Mouse (Mus musculus) hindbrain, embryonic 13.5 days (tissue): ENCODE data around the gene Il33. TPM values are rescaled to one million over a fixed set of nuclear protein-coding genes. Genes with fewer than 3 reads are reported as not detected.
A peak's percentile ranks its signal among the peaks of the same experiment; 100 is the strongest.
"Not testable (repeated sequence)": the region's sequence is repeated elsewhere in the genome, so short reads cannot be mapped to it uniquely, and the experiment has no call there.

ENCODE experiments used
- ATAC-seq: fragments of 200-750 bp; cut with Nextera tagmentation; 2 replicates; pipeline ENCODE4 v1.8.0; 2017; ENCODE audit warnings: moderate TSS enrichment; ENCODE audit not compliant: low FRiP score
- H3K27ac ChIP-seq: fragments of 300-500 bp; sonication (generic); 2 replicates; pipeline ENCODE4 v1.5.1; 2015; ENCODE audit warnings: inconsistent platforms, mild to moderate bottlenecking, moderate library complexity
- H3K27me3 ChIP-seq: fragments of 300-500 bp; sonication (generic); 2 replicates; pipeline ENCODE4 v1.6.1; 2015; ENCODE audit warnings: mild to moderate bottlenecking, inconsistent platforms
- H3K36me3 ChIP-seq: fragments of 300-500 bp; sonication (generic); 2 replicates; pipeline ENCODE4 v1.6.1; 2015; ENCODE audit warnings: mild to moderate bottlenecking, inconsistent platforms
- H3K4me1 ChIP-seq: fragments of 300-500 bp; sonication (generic); replicated peaks from 2 replicates; pipeline ENCODE4 v1.6.1; 2015; ENCODE audit warnings: inconsistent platforms
- H3K4me2 ChIP-seq: fragments of 300-500 bp; sonication (generic); 2 replicates; pipeline ENCODE4 v1.6.1; 2015; ENCODE audit warnings: inconsistent platforms, mild to moderate bottlenecking, moderate library complexity
- H3K4me3 ChIP-seq: fragments of 300-500 bp; sonication (generic); 2 replicates; pipeline ENCODE4 v1.5.1; 2015; ENCODE audit warnings: mild to moderate bottlenecking, inconsistent platforms
- H3K9ac ChIP-seq: fragments of 300-500 bp; sonication (generic); 2 replicates; pipeline ENCODE4 v1.6.1; 2015; ENCODE audit warnings: mild to moderate bottlenecking, inconsistent platforms
- H3K9me3 ChIP-seq: fragments of 300-500 bp; sonication (generic); 2 replicates; pipeline ENCODE4 v1.6.1; 2016; ENCODE audit warnings: inconsistent platforms
- WGBS: fragments of 180-500 bp; shearing (Covaris S2); methylation state at CpG from one replicate; pipeline ENCODE4 v1.1.7; 2015; 5-methylcytosine and 5-hydroxymethylcytosine counted together
- polyA plus RNA-seq: library from polyadenylated mRNA; unstranded; fragments of >200 nt; fragmentation: Nextera tagmentation; extraction: Ambion mirVana; gene quantifications from 2 replicates; pipeline ENCODE4 v1.2.1, GENCODE M21; 2015

Il33 gene
- polyA plus RNA-seq, 1 experiment from 2014 or later: 1.5 TPM

GRCm38 (mm10) chr19:29942358-29942757 is 17.4 kb downstream of the Il33 start:
- ATAC-seq: no peak
- H3K4me2 ChIP-seq: no peak overlapping the region
- H3K4me3 ChIP-seq: no peak overlapping the region
- peaks cover 8% of the 10 kb centered on the region; the same call in 1 of the 2 replicates for H3K4me1 ChIP-seq
- no peak overlapping the region for H3K27ac ChIP-seq
- no peaks in the 10 kb centered on the region for H3K36me3 ChIP-seq
- H3K27me3 ChIP-seq: 0 out of 2 replicates have a peak, but pooled peaks cover 2% of the 10 kb centered on the region
- 86% methylated on average over 6 of the region's 6 CpGs for WGBS
- H3K9me3 ChIP-seq: no peaks in the 10 kb centered on the region
- H3K9ac ChIP-seq: no peak overlapping the region

GRCm38 (mm10) chr19:29944426-29944825 is 19.5 kb downstream of the Il33 start:
- Histone ChIP-seq H3K9me3 (no peaks in the 10 kb centered on the region), H3K27ac (no peak overlapping the region), H3K36me3 (no peaks in the 10 kb centered on the region), H3K4me1 (peaks cover 17% of the 10 kb centered on the region; the same call in 1 of the 2 replicates), H3K4me3 (no peak overlapping the region), H3K9ac (no peak overlapping the region), H3K27me3 (0 out of 2 replicates have a peak, but pooled peaks cover 2% of the 10 kb centered on the region), H3K4me2 (no peak overlapping the region)
- WGBS: 86% methylated on average over 5 of the region's 5 CpGs
- ATAC-seq: no peak

- H3K4me1 ChIP-seq: peaks cover 17% of the 10 kb centered on the region; the same call in 1 of the 2 replicates
- H3K4me2 ChIP-seq, H3K27me3 ChIP-seq, H3K27ac ChIP-seq, H3K9me3 ChIP-seq, H3K36me3 ChIP-seq, H3K9ac ChIP-seq, ATAC-seq, H3K4me3 ChIP-seq: not testable (repeated sequence)
- WGBS: 86% methylated on average over 4 of the region's 4 CpGs
Observed at GRCm38 (mm10) chr19:29944935-29945334, 20.0 kb downstream of the Il33 start.

- WGBS: 13% methylated on average over 11 of the region's 11 CpGs
- H3K27ac ChIP-seq: no peak overlapping the region
Observed at GRCm38 (mm10) chr19:29945557-29946422, 20.9 kb downstream of the Il33 start.

GRCm38 (mm10) chr19:29946423-29946716 is 21.5 kb downstream of the Il33 start:
- Histone ChIP-seq H3K36me3 (no peaks in the 10 kb centered on the region), H3K9me3 (no peaks in the 10 kb centered on the region), H3K27ac (no peak overlapping the region), H3K4me2 (no peak overlapping the region), H3K27me3 (0 out of 2 replicates have a peak, but pooled peaks cover 2% of the 10 kb centered on the region), H3K9ac (no peak overlapping the region), H3K4me1 (peaks cover 17% of the 10 kb centered on the region; the same call in 1 of the 2 replicates), H3K4me3 (no peak overlapping the region)
- no peak for ATAC-seq

More at GRCm38 (mm10) chr19:29945557-29946422, 20.9 kb downstream of the Il33 start:
- H3K4me1 ChIP-seq: peaks cover 17% of the 10 kb centered on the region; the same call in 1 of the 2 replicates
- H3K36me3 ChIP-seq: no peaks in the 10 kb centered on the region
- ATAC-seq: no peak
- no peaks in the 10 kb centered on the region for H3K9me3 ChIP-seq
- no peak overlapping the region for H3K4me2 ChIP-seq
- H3K27me3 ChIP-seq: 0 out of 2 replicates have a peak, but pooled peaks cover 2% of the 10 kb centered on the region
- H3K4me3 ChIP-seq: no peak overlapping the region
- no peak overlapping the region for H3K9ac ChIP-seq

- H3K36me3 ChIP-seq: no peaks in the 10 kb centered on the region
- H3K4me3 ChIP-seq: no peak overlapping the region
- no peaks in the 10 kb centered on the region for H3K9me3 ChIP-seq
- H3K4me1 ChIP-seq: peaks cover 17% of the 10 kb centered on the region; the same call in 1 of the 2 replicates
- H3K9ac ChIP-seq: no peak overlapping the region
- no peak for ATAC-seq
- 68% methylated on average over 9 of the region's 9 CpGs for WGBS
- H3K4me2 ChIP-seq: no peak overlapping the region
- 0 out of 2 replicates have a peak, but pooled peaks cover 2% of the 10 kb centered on the region for H3K27me3 ChIP-seq
- H3K27ac ChIP-seq: no peak overlapping the region
Observed at GRCm38 (mm10) chr19:29947056-29947455, 22.1 kb downstream of the Il33 start.

GRCm38 (mm10) chr19:29947891-29948801 is 23.2 kb downstream of the Il33 start:
- Histone ChIP-seq H3K9ac (peak overlapping the region; percentile 61), H3K27ac (no peak overlapping the region), H3K4me1 (peaks cover 17% of the 10 kb centered on the region; the same call in 1 of the 2 replicates), H3K9me3 (no peaks in the 10 kb centered on the region), H3K4me2 (peak overlapping the region; percentile 74), H3K27me3 (0 out of 2 replicates have a peak, but pooled peaks cover 2% of the 10 kb centered on the region), H3K36me3 (no peaks in the 10 kb centered on the region), H3K4me3 (peak overlapping the region; percentile 41)
- WGBS: 25% methylated on average over 25 of the region's 25 CpGs
- peak; percentile 96 for ATAC-seq

- H3K9ac ChIP-seq: no peak overlapping the region
- no peak overlapping the region for H3K4me3 ChIP-seq
- H3K27me3 ChIP-seq: no peaks in the 10 kb centered on the region
- H3K4me1 ChIP-seq: peaks cover 10% of the 10 kb centered on the region; the same call in 1 of the 2 replicates
- no peak for ATAC-seq
- no peaks in the 10 kb centered on the region for H3K36me3 ChIP-seq
- H3K27ac ChIP-seq: no peak overlapping the region
- H3K9me3 ChIP-seq: no peaks in the 10 kb centered on the region
- no peak overlapping the region for H3K4me2 ChIP-seq
- 92% methylated on average over 5 of the region's 5 CpGs for WGBS
Observed at GRCm38 (mm10) chr19:29952538-29952937, 27.6 kb downstream of the Il33 start.

- 96% methylated on average over 3 of the region's 3 CpGs for whole genome bisulfite sequencing
- Histone ChIP-seq H3K4me2 (no peak overlapping the region), H3K4me3 (no peak overlapping the region), H3K4me1 (0 out of 2 replicates have a peak, but pooled peaks cover 2% of the 10 kb centered on the region), H3K9ac (no peak overlapping the region), H3K36me3 (no peaks in the 10 kb centered on the region), H3K27me3 (no peaks in the 10 kb centered on the region), H3K9me3 (no peaks in the 10 kb centered on the region), H3K27ac (no peak overlapping the region)
- no peak for ATAC-seq
Observed at GRCm38 (mm10) chr19:29953833-29954232, 28.9 kb downstream of the Il33 start.

- ATAC-seq: no peak
Observed at GRCm38 (mm10) chr19:29955454-29955853, 30.5 kb downstream of the Il33 start.

GRCm38 (mm10) chr19:29960906-29961305 is 36.0 kb downstream of the Il33 start:
- Histone ChIP-seq H3K9ac (no peak overlapping the region), H3K27ac (no peak overlapping the region), H3K27me3 (no peaks in the 10 kb centered on the region), H3K36me3 (no peaks in the 10 kb centered on the region), H3K4me3 (no peak overlapping the region), H3K9me3 (no peaks in the 10 kb centered on the region), H3K4me1 (no peaks in the 10 kb centered on the region), H3K4me2 (no peak overlapping the region)
- 80% methylated on average over 4 of the region's 4 CpGs for WGBS
- ATAC-seq: no peak

More at GRCm38 (mm10) chr19:29955454-29955853, 30.5 kb downstream of the Il33 start:
- Histone ChIP-seq H3K27me3 (no peaks in the 10 kb centered on the region), H3K9me3 (no peaks in the 10 kb centered on the region), H3K4me2 (no peak overlapping the region), H3K9ac (no peak overlapping the region), H3K4me3 (no peak overlapping the region), H3K36me3 (no peaks in the 10 kb centered on the region), H3K4me1 (no peaks in the 10 kb centered on the region), H3K27ac (no peak overlapping the region)
- 90% methylated on average over 2 of the region's 2 CpGs for WGBS

GRCm38 (mm10) chr19:29961842-29962241 is 36.9 kb downstream of the Il33 start:
- WGBS: 83% methylated on average over 6 of the region's 6 CpGs
- Histone ChIP-seq H3K27ac (no peak overlapping the region), H3K4me2 (no peak overlapping the region), H3K4me3 (no peak overlapping the region), H3K27me3 (no peaks in the 10 kb centered on the region), H3K9ac (no peak overlapping the region), H3K36me3 (no peaks in the 10 kb centered on the region), H3K4me1 (no peaks in the 10 kb centered on the region), H3K9me3 (peaks cover 4% of the 10 kb centered on the region; the same call in 1 of the 2 replicates)
- no peak for ATAC-seq
